Mouse (Mus musculus) lung, embryonic 16.5 days (tissue): Measurements from ENCODE around the gene Krtap9-3. TPM values are rescaled to one million over a fixed set of nuclear protein-coding genes. Genes with fewer than 3 reads are reported as not detected.
"Not testable (repeated sequence)": the region's sequence is repeated elsewhere in the genome, so short reads cannot be mapped to it uniquely, and the experiment has no call there.

ENCODE experiments used
- ATAC-seq: fragments of 200-750 bp; cut with Nextera tagmentation; 2 replicates; pipeline ENCODE4 v1.8.0; 2017; ENCODE audit warnings: low read depth, mild to moderate bottlenecking, moderate library complexity
- H3K27ac ChIP-seq: fragments of 300-500 bp; sonication (generic); 2 replicates; pipeline ENCODE4 v1.5.1; 2014; ENCODE audit warnings: mild to moderate bottlenecking, control low read depth, low read length
- H3K27me3 ChIP-seq: fragments of 300-500 bp; sonication (generic); 2 replicates; pipeline ENCODE4 v1.6.1; 2014; ENCODE audit warnings: low read depth, low read length, mixed read lengths; ENCODE audit not compliant: control insufficient read depth, insufficient read depth
- H3K36me3 ChIP-seq: fragments of 300-500 bp; sonication (generic); 2 replicates; pipeline ENCODE4 v1.6.1; 2014; ENCODE audit warnings: low read length; ENCODE audit not compliant: control insufficient read depth, insufficient read depth
- H3K4me1 ChIP-seq: fragments of 300-500 bp; sonication (generic); replicated peaks from 2 replicates; pipeline ENCODE4 v1.6.1; 2014; ENCODE audit warnings: low read length, mixed read lengths; ENCODE audit not compliant: control insufficient read depth, insufficient read depth
- H3K4me2 ChIP-seq: fragments of 300-500 bp; sonication (generic); 2 replicates; pipeline ENCODE4 v1.6.1; 2014; ENCODE audit warnings: low read depth, low read length, control low read depth
- H3K4me3 ChIP-seq: fragments of 300-500 bp; sonication (generic); 2 replicates; pipeline ENCODE4 v1.5.1; 2014; ENCODE audit warnings: mild to moderate bottlenecking, low read length, control low read depth
- H3K9ac ChIP-seq: fragments of 300-500 bp; sonication (generic); 2 replicates; pipeline ENCODE4 v1.6.1; 2014; ENCODE audit warnings: low read length, control low read depth
- H3K9me3 ChIP-seq: fragments of 300-500 bp; sonication (generic); 2 replicates; pipeline ENCODE4 v1.6.1; 2016; ENCODE audit warnings: low read length; ENCODE audit not compliant: control insufficient read depth
- WGBS: fragments of 180-500 bp; shearing (Covaris S2); extraction: QIAGEN DNeasy Blood & Tissue Kit; methylation state at CpG from one replicate; pipeline ENCODE4 v1.1.7; 2014; 5-methylcytosine and 5-hydroxymethylcytosine counted together
- polyA plus RNA-seq: library from polyadenylated mRNA; unstranded; fragments of >200 nt; fragmentation: Nextera tagmentation; extraction: Ambion mirVana; gene quantifications from 2 replicates; pipeline ENCODE4 v1.2.1, GENCODE M21; 2015

Krtap9-3 gene
- polyA plus RNA-seq, 1 experiment from 2014 or later = not detected

DNA sequence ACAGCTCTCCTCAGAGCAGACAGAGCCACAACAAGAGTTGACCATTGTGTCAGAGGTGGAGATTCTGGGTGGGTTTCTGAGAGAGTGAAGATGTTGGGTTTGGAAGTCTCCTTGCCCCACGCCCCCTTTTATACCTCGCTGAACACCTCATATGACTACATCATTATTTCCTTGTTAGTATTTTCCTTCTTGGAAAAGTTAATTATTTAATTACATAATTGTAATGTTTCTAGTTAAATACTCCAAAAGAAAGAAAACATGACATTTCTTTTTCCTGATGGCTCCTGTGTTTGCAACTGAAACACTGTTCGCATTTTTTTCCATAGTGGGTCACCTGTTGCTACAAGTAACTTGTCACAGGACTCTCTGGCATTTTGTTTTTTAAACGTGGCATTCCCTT, 30.2 kb upstream of the Krtap9-3 start, which contains the start of gene Krtap4-1:
Gene Krtap4-1 (minus strand): TSS at position 101 of the 400 bp plus-strand sequence.
- no peaks in the 10 kb centered on the region for H3K4me1 ChIP-seq
- no peak within 1 kb of the TSS for H3K4me3 ChIP-seq
- H3K9ac ChIP-seq = no peak within 1 kb of the TSS
- H3K36me3 ChIP-seq = no peaks in the 10 kb centered on the region
- H3K4me2 ChIP-seq = no peak within 1 kb of the TSS
- no peaks in the 10 kb centered on the region for H3K27me3 ChIP-seq
- no peaks in the 10 kb centered on the region for H3K9me3 ChIP-seq
- H3K27ac ChIP-seq = no peak within 1 kb of the TSS
- 75% methylated on average over 4 of the region's 4 CpGs for WGBS
- ATAC-seq = no peak

DNA sequence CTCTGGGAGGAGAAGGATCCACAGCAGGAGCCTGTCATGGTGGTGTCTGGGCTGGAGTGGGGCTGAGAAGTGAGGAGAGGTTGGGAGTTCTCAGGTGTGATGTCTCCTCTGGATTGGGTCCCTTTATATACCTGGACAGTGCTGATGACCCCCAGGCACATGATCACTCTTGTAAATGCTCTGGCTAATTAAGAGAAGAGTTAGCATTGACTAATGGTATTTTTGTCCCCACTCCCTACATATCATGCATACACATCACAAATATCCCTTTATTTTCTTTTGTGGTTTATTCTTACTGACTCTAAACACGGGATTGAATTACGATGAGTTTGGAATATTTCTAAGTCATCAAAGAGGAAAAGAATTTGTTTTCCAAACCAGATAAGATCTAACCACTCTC, 22.4 kb upstream of the Krtap9-3 start, which contains the start of gene Gm11562:
Gene Gm11562 (minus strand): TSS at position 101 of the 400 bp plus-strand sequence.
- Histone ChIP-seq H3K27me3 (no peaks in the 10 kb centered on the region), H3K9me3 (no peaks in the 10 kb centered on the region), H3K9ac (no peak within 1 kb of the TSS), H3K27ac (no peak within 1 kb of the TSS), H3K4me1 (no peaks in the 10 kb centered on the region), H3K4me2 (no peak within 1 kb of the TSS), H3K4me3 (no peak within 1 kb of the TSS), H3K36me3 (no peaks in the 10 kb centered on the region)
- 62% methylated on average over 2 of the region's 2 CpGs for WGBS
- no peak for ATAC-seq

DNA sequence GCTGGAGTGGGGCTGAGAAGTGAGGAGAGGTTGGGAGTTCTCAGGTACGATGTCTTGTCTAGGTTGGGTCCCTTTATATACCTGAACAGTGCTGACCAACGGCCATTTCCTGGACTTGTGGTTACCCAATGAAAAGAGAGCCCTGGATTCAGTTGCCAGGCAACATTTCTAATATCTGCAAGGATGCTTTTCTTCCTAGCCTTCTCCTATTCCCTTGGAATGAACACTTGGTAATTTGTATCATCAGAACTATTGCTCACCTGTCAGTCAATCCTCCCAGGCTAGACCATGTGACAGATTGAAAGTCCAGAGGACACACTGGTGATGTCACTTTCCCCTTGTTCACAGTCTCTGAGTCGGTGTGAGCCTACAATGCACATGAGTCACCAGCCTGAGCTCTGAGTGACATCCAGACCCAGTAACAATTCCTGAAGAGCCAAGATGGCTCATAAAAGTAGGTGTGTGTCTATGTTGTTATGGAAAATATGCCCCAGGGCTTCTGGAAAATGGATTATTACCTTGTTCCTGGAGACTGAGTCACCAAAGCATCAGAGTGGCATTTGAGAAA, 17.0 kb upstream of the Krtap9-3 start, which contains the start of gene Krtap2-4:
Gene Krtap2-4 (minus strand): TSS at position 51 of the 568 bp plus-strand sequence.
- no peaks in the 10 kb centered on the region for H3K36me3 ChIP-seq
- ATAC-seq = no peak
- H3K27me3 ChIP-seq = no peaks in the 10 kb centered on the region
- no peak within 1 kb of the TSS for H3K9ac ChIP-seq
- H3K4me2 ChIP-seq = no peak within 1 kb of the TSS
- WGBS = 45% methylated on average over 3 of the region's 3 CpGs
- H3K4me1 ChIP-seq = no peaks in the 10 kb centered on the region
- H3K27ac ChIP-seq = no peak within 1 kb of the TSS
- H3K4me3 ChIP-seq = no peak within 1 kb of the TSS
- H3K9me3 ChIP-seq = no peaks in the 10 kb centered on the region

DNA sequence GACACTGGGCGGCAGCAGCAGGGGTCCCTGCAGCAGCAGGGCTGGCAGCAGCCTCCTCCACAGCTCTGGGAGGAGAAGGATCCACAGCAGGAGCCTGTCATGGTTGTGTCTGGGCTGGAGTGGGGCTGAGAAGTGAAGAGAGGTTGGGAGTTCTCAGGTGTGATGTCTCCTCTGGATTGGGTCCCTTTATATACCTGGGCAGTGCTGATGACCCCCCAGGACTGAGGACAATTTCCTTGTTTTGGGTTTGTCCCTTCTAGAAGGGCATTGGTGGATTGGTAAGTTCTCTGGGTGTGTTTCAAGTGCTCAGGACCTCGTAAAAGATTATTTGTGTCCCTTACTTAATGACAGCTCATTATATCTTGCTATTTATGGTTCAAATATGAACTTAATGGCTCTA, 12.2 kb upstream of the Krtap9-3 start, which contains the start of gene Gm11937:
Gene Gm11937 (minus strand): TSS at position 101 of the 400 bp plus-strand sequence.
- H3K27me3 ChIP-seq, H3K9me3 ChIP-seq, ATAC-seq, H3K9ac ChIP-seq, H3K36me3 ChIP-seq, H3K4me2 ChIP-seq, H3K27ac ChIP-seq, H3K4me1 ChIP-seq, H3K4me3 ChIP-seq: not testable (repeated sequence)
- 73% methylated on average over 1 of the region's 2 CpGs for WGBS

- H3K36me3 ChIP-seq = no peaks in the 10 kb centered on the region
- ATAC-seq = no peak
- no peaks in the 10 kb centered on the region for H3K9me3 ChIP-seq
- H3K27ac ChIP-seq = no peak overlapping the region
- no peak overlapping the region for H3K4me3 ChIP-seq
- no peaks in the 10 kb centered on the region for H3K27me3 ChIP-seq
- WGBS = 53% methylated on average over 1 of the region's 1 CpGs
- no peaks in the 10 kb centered on the region for H3K4me1 ChIP-seq
- H3K9ac ChIP-seq = no peak overlapping the region
- no peak overlapping the region for H3K4me2 ChIP-seq
These were observed 11.2 kb upstream of the Krtap9-3 start for GRCm38 (mm10) chr11:99609126-99609525.

- H3K27ac ChIP-seq, H3K27me3 ChIP-seq, H3K9me3 ChIP-seq, H3K4me2 ChIP-seq, H3K36me3 ChIP-seq, H3K4me3 ChIP-seq, H3K9ac ChIP-seq, H3K4me1 ChIP-seq, ATAC-seq: not testable (repeated sequence)
- 50% methylated on average over 1 of the region's 1 CpGs for WGBS
These were observed 5.3 kb upstream of the Krtap9-3 start, which contains the start of gene Gm11938 for GRCm38 (mm10) chr11:99603208-99603607. Gene Gm11938, minus strand, starts transcription at chr11:99603308.

DNA sequence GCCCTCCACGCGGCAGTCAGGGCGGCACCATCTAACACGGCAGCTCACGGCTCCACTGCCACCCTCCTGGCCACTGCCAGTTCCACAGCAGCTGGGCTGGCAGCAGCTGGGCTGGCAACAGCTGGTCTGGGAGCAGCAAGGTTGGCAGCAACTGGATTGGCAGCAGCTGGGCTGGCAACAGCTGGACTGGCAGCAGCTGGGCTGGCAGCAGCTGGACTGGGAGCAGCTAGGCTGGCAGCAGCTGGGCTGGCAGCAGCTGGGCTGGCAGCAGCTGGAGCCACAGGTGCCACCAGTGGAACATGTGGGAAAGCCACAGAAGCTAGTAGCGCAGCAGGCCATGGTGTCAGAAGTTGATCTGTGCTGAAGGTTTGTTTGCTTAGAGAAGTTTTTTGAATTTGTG, 6.9 kb downstream of the Krtap9-3 start, which contains the start of gene Krtap1-3:
Gene Krtap1-3 (minus strand): TSS at position 359 of the 400 bp plus-strand sequence.
- no peak within 1 kb of the TSS for H3K27ac ChIP-seq
- WGBS = 69% methylated on average over 6 of the region's 6 CpGs
- no peaks in the 10 kb centered on the region for H3K36me3 ChIP-seq
- no peaks in the 10 kb centered on the region for H3K9me3 ChIP-seq
- ATAC-seq = no peak
- H3K4me2 ChIP-seq = no peak within 1 kb of the TSS
- no peak within 1 kb of the TSS for H3K4me3 ChIP-seq
- no peaks in the 10 kb centered on the region for H3K4me1 ChIP-seq
- no peak within 1 kb of the TSS for H3K9ac ChIP-seq
- H3K27me3 ChIP-seq = no peaks in the 10 kb centered on the region

DNA sequence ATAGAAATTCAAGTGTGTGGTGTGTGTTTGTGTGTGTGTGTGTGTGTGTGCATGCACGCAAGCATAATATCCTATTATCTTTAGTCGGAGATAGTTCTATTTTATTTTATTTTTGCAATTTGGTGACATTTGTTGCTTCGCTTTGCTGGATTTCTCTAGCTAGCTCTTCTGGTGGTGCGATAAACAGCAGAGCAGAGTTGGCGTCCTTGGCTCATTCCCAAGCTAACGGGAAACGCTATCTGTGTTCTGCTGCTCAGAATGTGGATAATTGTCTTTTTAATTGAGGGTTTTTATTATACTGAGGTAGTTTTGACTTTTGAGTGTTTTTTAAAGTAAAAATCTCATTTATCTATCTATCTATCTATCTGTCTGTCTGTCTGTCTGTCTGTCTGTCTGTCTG, 12.8 kb downstream of the Krtap9-3 start:
- H3K36me3 ChIP-seq = no peaks in the 10 kb centered on the region
- ATAC-seq = no peak
- WGBS = 71% methylated on average over 7 of the region's 7 CpGs
- H3K4me1 ChIP-seq = no peaks in the 10 kb centered on the region
- H3K4me3 ChIP-seq = no peak overlapping the region
- H3K27ac ChIP-seq = no peak overlapping the region
- no peak overlapping the region for H3K4me2 ChIP-seq
- H3K27me3 ChIP-seq = no peaks in the 10 kb centered on the region
- no peak overlapping the region for H3K9ac ChIP-seq
- no peaks in the 10 kb centered on the region for H3K9me3 ChIP-seq

DNA sequence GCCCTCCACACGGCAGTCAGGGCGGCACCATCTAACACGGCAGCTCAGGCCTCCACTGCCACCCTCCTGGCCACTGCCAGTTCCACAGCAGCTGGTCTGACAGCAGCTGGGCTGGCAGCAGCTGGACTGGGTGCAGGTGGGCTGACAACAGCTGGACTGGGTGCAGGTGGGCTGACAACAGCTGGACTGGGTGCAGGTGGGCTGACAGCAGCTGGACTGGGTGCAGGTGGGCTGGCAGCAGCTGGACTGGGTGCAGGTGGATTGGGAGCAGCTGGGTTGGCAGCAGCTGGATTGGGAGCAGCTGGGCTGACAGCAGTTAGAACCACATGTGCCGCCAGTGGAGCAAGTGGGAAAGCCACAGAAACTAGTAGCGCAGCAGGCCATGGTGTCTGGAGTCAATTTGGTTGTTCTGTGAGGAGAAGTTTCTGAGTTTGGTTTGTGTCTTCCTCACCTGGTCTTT, 14.6 kb downstream of the Krtap9-3 start, which contains the start of gene Krtap1-4:
Gene Krtap1-4 (minus strand): TSS at position 410 of the 460 bp plus-strand sequence.
- ATAC-seq = no peak
- no peaks in the 10 kb centered on the region for H3K9me3 ChIP-seq
- no peaks in the 10 kb centered on the region for H3K36me3 ChIP-seq
- no peak within 1 kb of the TSS for H3K27ac ChIP-seq
- H3K4me2 ChIP-seq = no peak within 1 kb of the TSS
- no peaks in the 10 kb centered on the region for H3K4me1 ChIP-seq
- H3K9ac ChIP-seq = no peak within 1 kb of the TSS
- no peaks in the 10 kb centered on the region for H3K27me3 ChIP-seq
- no peak within 1 kb of the TSS for H3K4me3 ChIP-seq
- WGBS = 79% methylated on average over 5 of the region's 5 CpGs
